Mouse (Mus musculus) liver, embryonic 15.5 days (tissue): ENCODE measurements around the gene Trpc5os. TPM values are rescaled to one million over a fixed set of nuclear protein-coding genes. Genes with fewer than 3 reads are reported as not detected.

Experiments used
- ATAC-seq: fragments of 200-750 bp; cut with Nextera tagmentation; 2 replicates; pipeline ENCODE4 v1.8.0; 2017; ENCODE audit warnings: moderate number of reproducible peaks, mild to moderate bottlenecking, moderate library complexity; ENCODE audit not compliant: insufficient read depth
- H3K27ac ChIP-seq: fragments of 300-500 bp; sonication (generic); replicated peaks from 2 replicates; pipeline ENCODE4 v1.5.1; 2015; ENCODE audit warnings: mild to moderate bottlenecking, inconsistent platforms
- H3K27me3 ChIP-seq: fragments of 300-500 bp; sonication (generic); 2 replicates; pipeline ENCODE4 v1.6.1; 2015; ENCODE audit warnings: mild to moderate bottlenecking, inconsistent platforms
- H3K36me3 ChIP-seq: fragments of 300-500 bp; sonication (generic); replicated peaks from 2 replicates; pipeline ENCODE4 v1.6.1; 2015; ENCODE audit warnings: moderate library complexity, mild to moderate bottlenecking, inconsistent platforms
- H3K4me1 ChIP-seq: fragments of 300-500 bp; sonication (generic); replicated peaks from 2 replicates; pipeline ENCODE4 v1.6.1; 2015; ENCODE audit warnings: inconsistent platforms
- H3K4me2 ChIP-seq: fragments of 300-500 bp; sonication (generic); 2 replicates; pipeline ENCODE4 v1.6.1; 2015; ENCODE audit warnings: moderate library complexity, mild to moderate bottlenecking, inconsistent platforms
- H3K4me3 ChIP-seq: fragments of 300-500 bp; sonication (generic); replicated peaks from 2 replicates; pipeline ENCODE4 v1.5.1; 2015; ENCODE audit warnings: mild to moderate bottlenecking, inconsistent platforms
- H3K9ac ChIP-seq: fragments of 300-500 bp; sonication (generic); 2 replicates; pipeline ENCODE4 v1.6.1; 2015; ENCODE audit warnings: moderate library complexity, mild to moderate bottlenecking, inconsistent platforms
- H3K9me3 ChIP-seq: fragments of 300-500 bp; sonication (generic); replicated peaks from 2 replicates; pipeline ENCODE4 v1.6.1; 2016; ENCODE audit warnings: inconsistent platforms
- WGBS: fragments of 180-500 bp; shearing (Covaris S2); methylation state at CpG from one replicate; pipeline ENCODE4 v1.1.7; 2015; ENCODE audit warnings: mixed read lengths; ENCODE audit not compliant: insufficient replicate concordance; 5-methylcytosine and 5-hydroxymethylcytosine counted together
- polyA plus RNA-seq: library from polyadenylated mRNA; unstranded; fragments of >200 nt; fragmentation: Nextera tagmentation; extraction: Ambion mirVana; gene quantifications from 2 replicates; pipeline ENCODE4 v1.2.1, GENCODE M21; 2015

Gene Trpc5os
- polyA plus RNA-seq: not detected in 2 replicates

- Histone ChIP-seq H3K4me2 (no peak within 1 kb of the TSS), H3K4me1 (no peaks in the 10 kb centered on the region), H3K27ac (no peak within 1 kb of the TSS), H3K4me3 (no peak within 1 kb of the TSS), H3K36me3 (no peaks in the 10 kb centered on the region), H3K9ac (no peak within 1 kb of the TSS), H3K9me3 (no peaks in the 10 kb centered on the region), H3K27me3 (no peaks in the 10 kb centered on the region)
- no peak for ATAC-seq
- WGBS: 57% methylated on average over 5 of the region's 5 CpGs
Measured at GRCm38 (mm10) chrX:144456281-144456680, at the start of gene Trpc5os. TSS of gene Trpc5os (plus strand) at chrX:144456581.

GRCm38 (mm10) chrX:144408036-144408435, 48.3 kb upstream of the Trpc5os start:
- ATAC-seq: no peak
- no peak overlapping the region for H3K27ac ChIP-seq

GRCm38 (mm10) chrX:144420259-144420658, 36.1 kb upstream of the Trpc5os start:
- no peak for ATAC-seq
- H3K9me3 ChIP-seq: no peaks in the 10 kb centered on the region
- no peak overlapping the region for H3K4me2 ChIP-seq
- no peaks in the 10 kb centered on the region for H3K36me3 ChIP-seq
- WGBS: 38% methylated on average over 1 of the region's 1 CpGs
- H3K4me3 ChIP-seq: no peak overlapping the region
- no peak overlapping the region for H3K9ac ChIP-seq
- H3K27me3 ChIP-seq: no peaks in the 10 kb centered on the region
- no peak overlapping the region for H3K27ac ChIP-seq
- H3K4me1 ChIP-seq: no peaks in the 10 kb centered on the region

More at GRCm38 (mm10) chrX:144408036-144408435, 48.3 kb upstream of the Trpc5os start:
- no peaks in the 10 kb centered on the region for H3K27me3 ChIP-seq
- no peak overlapping the region for H3K9ac ChIP-seq
- no peak overlapping the region for H3K4me2 ChIP-seq
- H3K36me3 ChIP-seq: no peaks in the 10 kb centered on the region
- 61% methylated on average over 5 of the region's 5 CpGs for WGBS
- H3K9me3 ChIP-seq: no peaks in the 10 kb centered on the region
- H3K4me1 ChIP-seq: no peaks in the 10 kb centered on the region
- H3K4me3 ChIP-seq: no peak overlapping the region

GRCm38 (mm10) chrX:144421091-144421490, 35.3 kb upstream of the Trpc5os start:
- WGBS: 66% methylated on average over 1 of the region's 1 CpGs

GRCm38 (mm10) chrX:144423848-144424247, 32.5 kb upstream of the Trpc5os start:
- ATAC-seq: no peak
- Histone ChIP-seq H3K27me3 (no peaks in the 10 kb centered on the region), H3K4me1 (no peaks in the 10 kb centered on the region), H3K27ac (no peak overlapping the region), H3K9me3 (no peaks in the 10 kb centered on the region), H3K9ac (no peak overlapping the region), H3K4me3 (no peak overlapping the region), H3K36me3 (no peaks in the 10 kb centered on the region), H3K4me2 (no peak overlapping the region)
- WGBS: 60% methylated on average over 3 of the region's 3 CpGs

More at GRCm38 (mm10) chrX:144421091-144421490, 35.3 kb upstream of the Trpc5os start:
- Histone ChIP-seq H3K4me2 (no peak overlapping the region), H3K27me3 (no peaks in the 10 kb centered on the region), H3K36me3 (no peaks in the 10 kb centered on the region), H3K27ac (no peak overlapping the region), H3K9me3 (no peaks in the 10 kb centered on the region), H3K4me3 (no peak overlapping the region), H3K9ac (no peak overlapping the region), H3K4me1 (no peaks in the 10 kb centered on the region)
- ATAC-seq: no peak

GRCm38 (mm10) chrX:144464416-144464815, 8.0 kb downstream of the Trpc5os start:
- no peaks in the 10 kb centered on the region for H3K27me3 ChIP-seq
- WGBS: 72% methylated on average over 2 of the region's 2 CpGs
- ATAC-seq: no peak

GRCm38 (mm10) chrX:144491394-144491793, 35.0 kb downstream of the Trpc5os start:
- no peak for ATAC-seq
- Histone ChIP-seq H3K27me3 (no peaks in the 10 kb centered on the region), H3K4me1 (no peaks in the 10 kb centered on the region), H3K4me3 (no peak overlapping the region), H3K36me3 (no peaks in the 10 kb centered on the region), H3K4me2 (no peak overlapping the region), H3K9ac (no peak overlapping the region), H3K27ac (no peak overlapping the region), H3K9me3 (no peaks in the 10 kb centered on the region)
- 53% methylated on average over 1 of the region's 1 CpGs for WGBS

More at GRCm38 (mm10) chrX:144464416-144464815, 8.0 kb downstream of the Trpc5os start:
- no peaks in the 10 kb centered on the region for H3K36me3 ChIP-seq
- no peaks in the 10 kb centered on the region for H3K4me1 ChIP-seq
- no peak overlapping the region for H3K27ac ChIP-seq
- no peak overlapping the region for H3K4me2 ChIP-seq
- H3K9ac ChIP-seq: no peak overlapping the region
- no peak overlapping the region for H3K4me3 ChIP-seq
- no peaks in the 10 kb centered on the region for H3K9me3 ChIP-seq

- no peaks in the 10 kb centered on the region for H3K9me3 ChIP-seq
- no peak overlapping the region for H3K4me2 ChIP-seq
- no peak for ATAC-seq
- no peaks in the 10 kb centered on the region for H3K36me3 ChIP-seq
- no peaks in the 10 kb centered on the region for H3K4me1 ChIP-seq
- H3K9ac ChIP-seq: no peak overlapping the region
- H3K27me3 ChIP-seq: no peaks in the 10 kb centered on the region
- H3K4me3 ChIP-seq: no peak overlapping the region
- WGBS: 72% methylated on average over 5 of the region's 5 CpGs
- H3K27ac ChIP-seq: no peak overlapping the region
Measured at GRCm38 (mm10) chrX:144523239-144523638, 66.9 kb downstream of the Trpc5os start.

GRCm38 (mm10) chrX:144526042-144526441, 69.7 kb downstream of the Trpc5os start:
- H3K4me3 ChIP-seq: no peak overlapping the region
- 30% methylated on average over 7 of the region's 7 CpGs for WGBS
- no peaks in the 10 kb centered on the region for H3K9me3 ChIP-seq
- no peak for ATAC-seq
- no peak overlapping the region for H3K27ac ChIP-seq
- no peaks in the 10 kb centered on the region for H3K36me3 ChIP-seq
- H3K4me2 ChIP-seq: no peak overlapping the region
- no peak overlapping the region for H3K9ac ChIP-seq
- H3K4me1 ChIP-seq: no peaks in the 10 kb centered on the region
- no peaks in the 10 kb centered on the region for H3K27me3 ChIP-seq

Other genes starting within 250 kb of the Trpc5os start
- gene Alg13, start 138.8 kb upstream of the Trpc5os start, polyA plus RNA-seq: 6.9 and 7.9 TPM in 2 replicates
- 0.03 and 0.07 TPM in 2 replicates for gene Trpc5, start 231.6 kb downstream of the Trpc5os start, polyA plus RNA-seq
- gene Rtl4, start 232.3 kb downstream of the Trpc5os start, polyA plus RNA-seq: 0.55 and 0.69 TPM in 2 replicates